Mouse (Mus musculus): ENCODE data around the gene Ppid. TPM values are rescaled to one million over a fixed set of nuclear protein-coding genes. Genes with fewer than 3 reads are reported as not detected.

Gene Ppid
- polyA plus RNA-seq (2015; fragmentation: Nextera tagmentation; extraction: Ambion mirVana), result 185 and 187 TPM in 2 replicates

DNA sequence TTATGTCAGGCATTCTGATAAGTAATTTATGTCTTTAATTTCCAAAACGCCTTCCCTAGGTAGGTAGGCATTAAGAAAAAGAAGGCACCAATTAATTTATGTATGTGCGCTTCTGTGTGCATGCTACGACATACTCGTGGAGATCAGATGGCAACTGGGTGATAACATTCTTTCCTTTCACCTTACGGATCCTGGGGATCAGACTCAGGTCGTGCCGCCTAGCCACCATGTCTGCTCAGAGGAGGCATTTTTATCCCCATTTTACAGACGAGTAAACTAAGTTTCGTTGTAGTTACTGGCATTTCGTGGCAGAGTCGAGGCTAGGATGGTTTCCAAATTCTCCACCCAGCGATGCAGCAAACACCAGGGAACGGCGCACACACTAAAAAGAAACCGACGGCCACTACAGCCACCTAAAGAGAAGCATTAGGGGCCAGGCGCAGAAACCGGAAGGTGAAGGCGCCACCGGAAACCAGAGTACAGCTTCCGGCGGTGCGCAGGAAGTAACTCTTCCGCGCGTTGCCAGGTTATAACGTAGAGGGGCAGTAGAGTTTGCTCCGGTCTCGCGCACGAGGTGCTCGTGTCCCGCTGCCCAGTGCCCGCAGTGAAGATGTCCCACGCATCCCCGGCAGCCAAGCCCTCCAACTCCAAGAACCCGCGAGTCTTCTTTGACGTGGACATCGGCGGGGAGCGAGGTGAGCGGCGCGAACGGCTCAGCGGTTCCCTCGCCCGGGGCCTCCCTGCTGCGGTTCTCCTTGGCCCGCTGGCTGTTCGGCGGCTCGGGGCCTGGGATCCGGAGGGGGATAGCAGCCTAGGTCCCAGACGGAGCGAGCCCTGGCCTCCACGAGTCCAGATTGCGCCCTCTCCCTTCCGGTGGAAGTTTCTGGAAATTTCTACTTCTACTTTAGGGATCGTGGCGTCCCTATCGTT, at the start of gene Ppid:
Gene Ppid (plus strand): TSS at position 480 of the 930 bp plus-strand sequence.
- Histone ChIP-seq H3K27me3 (no peaks in the 10 kb centered on the region), H3K9ac (peak within 1 kb of the TSS; percentile 94), H3K9me3 (no peaks in the 10 kb centered on the region), H3K4me1 (peaks cover 13% of the 10 kb centered on the region), H3K36me3 (peaks cover 22% of the 10 kb centered on the region), H3K27ac (peak within 1 kb of the TSS; percentile 87), H3K4me3 (peak within 1 kb of the TSS; percentile 91), H3K4me2 (peak within 1 kb of the TSS; percentile 77)
- WGBS, result 2% methylated on average over 63 of the region's 63 CpGs
- peak; percentile 70 for ATAC-seq (ENCODE audit: insufficient number of reproducible peaks, insufficient read depth, low FRiP score, low TSS enrichment, low read depth)

GRCm38 (mm10) chr3:79542585-79542984, 48.6 kb upstream of the Ppid start:
- Histone ChIP-seq H3K4me3 (no peak overlapping the region), H3K36me3 (no peaks in the 10 kb centered on the region), H3K27me3 (no peaks in the 10 kb centered on the region), H3K4me1 (0 out of 2 replicates have a peak, but pooled peaks cover 4% of the 10 kb centered on the region), H3K9me3 (no peaks in the 10 kb centered on the region), H3K27ac (no peak overlapping the region), H3K4me2 (no peak overlapping the region), H3K9ac (no peak overlapping the region)
- no peak for ATAC-seq (ENCODE audit: insufficient number of reproducible peaks, insufficient read depth, low FRiP score, low TSS enrichment, low read depth)
- WGBS, result 35% methylated on average over 6 of the region's 6 CpGs

GRCm38 (mm10) chr3:79548681-79549437, 42.3 kb upstream of the Ppid start:
- H3K9ac ChIP-seq, result no peak overlapping the region
- no peaks in the 10 kb centered on the region for H3K36me3 ChIP-seq
- no peaks in the 10 kb centered on the region for H3K9me3 ChIP-seq
- H3K27ac ChIP-seq, result no peak overlapping the region
- no peak for ATAC-seq (ENCODE audit: insufficient number of reproducible peaks, insufficient read depth, low FRiP score, low TSS enrichment, low read depth)
- H3K4me1 ChIP-seq, result no peaks in the 10 kb centered on the region
- H3K27me3 ChIP-seq, result no peaks in the 10 kb centered on the region
- H3K4me3 ChIP-seq, result no peak overlapping the region
- no peak overlapping the region for H3K4me2 ChIP-seq
- WGBS, result 81% methylated on average over 17 of the region's 17 CpGs

DNA sequence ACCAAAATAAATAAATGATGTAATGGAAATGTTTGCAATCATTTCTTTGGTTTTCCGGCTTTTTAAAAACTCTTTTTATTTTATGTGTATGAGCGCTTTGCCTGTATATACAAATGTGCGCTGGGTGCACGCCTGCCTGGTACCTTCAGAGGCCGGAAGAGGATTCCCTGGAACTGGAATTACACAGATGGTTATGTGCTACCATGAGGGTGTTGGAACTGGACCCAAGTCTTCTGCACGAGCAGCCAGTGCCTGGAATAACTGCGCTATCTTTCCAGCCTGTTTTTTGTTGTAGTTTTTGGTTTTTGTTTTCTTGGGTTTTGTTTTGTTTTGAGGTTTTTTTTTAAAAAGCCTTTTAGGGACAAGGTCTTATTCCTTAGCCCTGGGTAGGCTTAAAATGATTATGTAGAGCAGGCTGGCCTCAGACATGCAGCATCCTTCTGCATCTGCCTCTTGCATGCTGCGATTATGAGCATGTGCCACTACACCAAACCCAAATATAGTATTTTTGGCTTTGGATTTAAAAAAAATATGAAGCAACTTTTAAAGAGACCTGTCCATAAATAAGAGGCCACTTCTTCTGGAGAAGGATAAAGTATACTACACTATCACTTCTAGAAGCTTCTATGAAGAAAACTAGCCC, 41.3 kb upstream of the Ppid start:
- Histone ChIP-seq H3K9me3 (no peaks in the 10 kb centered on the region), H3K27ac (no peak overlapping the region), H3K9ac (no peak overlapping the region), H3K27me3 (no peaks in the 10 kb centered on the region), H3K4me1 (no peaks in the 10 kb centered on the region), H3K4me3 (no peak overlapping the region), H3K4me2 (no peak overlapping the region), H3K36me3 (no peaks in the 10 kb centered on the region)
- 92% methylated on average over 8 of the region's 8 CpGs for WGBS
- ATAC-seq (ENCODE audit: insufficient number of reproducible peaks, insufficient read depth, low FRiP score, low TSS enrichment, low read depth), result no peak

- Histone ChIP-seq H3K36me3 (no peaks in the 10 kb centered on the region), H3K4me1 (no peaks in the 10 kb centered on the region), H3K4me2 (no peak overlapping the region), H3K27ac (no peak overlapping the region), H3K9ac (no peak overlapping the region), H3K9me3 (no peaks in the 10 kb centered on the region), H3K27me3 (no peaks in the 10 kb centered on the region), H3K4me3 (no peak overlapping the region)
- 81% methylated on average over 10 of the region's 10 CpGs for WGBS
- no peak for ATAC-seq (ENCODE audit: insufficient number of reproducible peaks, insufficient read depth, low FRiP score, low TSS enrichment, low read depth)
Measured at GRCm38 (mm10) chr3:79551826-79552552, 39.2 kb upstream of the Ppid start.

GRCm38 (mm10) chr3:79553779-79554178, 37.4 kb upstream of the Ppid start:
- H3K27ac ChIP-seq, result no peak overlapping the region
- H3K4me3 ChIP-seq, result no peak overlapping the region
- ATAC-seq (ENCODE audit: insufficient number of reproducible peaks, insufficient read depth, low FRiP score, low TSS enrichment, low read depth), result no peak
- no peaks in the 10 kb centered on the region for H3K27me3 ChIP-seq
- 90% methylated on average over 3 of the region's 3 CpGs for WGBS
- no peaks in the 10 kb centered on the region for H3K4me1 ChIP-seq
- H3K4me2 ChIP-seq, result no peak overlapping the region
- no peaks in the 10 kb centered on the region for H3K9me3 ChIP-seq
- H3K9ac ChIP-seq, result no peak overlapping the region
- no peaks in the 10 kb centered on the region for H3K36me3 ChIP-seq

- WGBS, result 91% methylated on average over 6 of the region's 6 CpGs
- Histone ChIP-seq H3K4me2 (no peak overlapping the region), H3K9me3 (no peaks in the 10 kb centered on the region), H3K27me3 (no peaks in the 10 kb centered on the region), H3K36me3 (no peaks in the 10 kb centered on the region), H3K4me1 (no peaks in the 10 kb centered on the region), H3K9ac (no peak overlapping the region), H3K27ac (no peak overlapping the region), H3K4me3 (no peak overlapping the region)
- ATAC-seq (ENCODE audit: insufficient number of reproducible peaks, insufficient read depth, low FRiP score, low TSS enrichment, low read depth), result no peak
Measured at GRCm38 (mm10) chr3:79555061-79555460, 36.1 kb upstream of the Ppid start.

DNA sequence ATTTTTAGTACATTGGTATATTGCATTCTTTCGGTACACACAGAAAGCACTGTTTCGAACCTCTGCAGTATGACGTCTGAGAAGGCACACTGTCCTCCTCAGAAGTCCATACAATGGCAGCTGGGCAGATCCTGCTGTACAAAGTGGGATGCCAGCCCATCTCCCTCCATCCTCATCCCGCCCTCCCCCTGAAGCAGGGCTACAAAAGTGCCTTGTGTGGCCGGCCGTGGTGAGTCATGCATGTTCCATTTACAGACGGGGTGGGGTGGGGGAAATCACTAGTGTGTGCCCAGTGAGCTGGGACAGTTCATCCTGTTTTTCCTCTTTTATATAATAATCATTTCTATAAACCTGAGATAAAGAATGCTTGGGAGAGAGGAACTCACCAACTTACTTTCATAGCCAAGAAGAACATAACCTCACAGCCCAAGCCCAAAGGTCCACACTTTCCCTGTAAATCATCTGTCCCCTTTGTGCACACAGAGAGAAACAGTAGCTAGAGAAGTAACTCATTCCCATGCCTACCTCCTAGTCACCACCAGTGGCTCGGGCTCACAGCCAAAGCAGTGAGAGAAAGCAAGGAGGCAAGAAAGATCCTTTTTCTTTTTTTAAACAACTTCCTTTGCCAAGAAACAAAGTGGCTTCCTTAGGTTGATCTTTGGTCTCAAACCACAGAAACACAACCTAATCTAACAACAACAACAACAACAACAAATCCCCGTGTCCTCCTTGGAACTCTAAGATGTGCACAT, 31.9 kb upstream of the Ppid start:
- Histone ChIP-seq H3K4me2 (no peak overlapping the region), H3K27ac (no peak overlapping the region), H3K9ac (no peak overlapping the region), H3K4me1 (no peaks in the 10 kb centered on the region), H3K9me3 (no peaks in the 10 kb centered on the region), H3K27me3 (no peaks in the 10 kb centered on the region), H3K36me3 (no peaks in the 10 kb centered on the region), H3K4me3 (no peak overlapping the region)
- ATAC-seq (ENCODE audit: insufficient number of reproducible peaks, insufficient read depth, low FRiP score, low TSS enrichment, low read depth), result no peak
- 69% methylated on average over 9 of the region's 9 CpGs for WGBS

GRCm38 (mm10) chr3:79559773-79560045, 31.4 kb upstream of the Ppid start:
- no peaks in the 10 kb centered on the region for H3K4me1 ChIP-seq
- ATAC-seq (ENCODE audit: insufficient number of reproducible peaks, insufficient read depth, low FRiP score, low TSS enrichment, low read depth), result no peak
- H3K4me2 ChIP-seq, result no peak overlapping the region
- no peak overlapping the region for H3K27ac ChIP-seq
- H3K27me3 ChIP-seq, result no peaks in the 10 kb centered on the region
- WGBS, result 85% methylated on average over 5 of the region's 5 CpGs
- H3K9ac ChIP-seq, result no peak overlapping the region
- no peaks in the 10 kb centered on the region for H3K36me3 ChIP-seq
- no peaks in the 10 kb centered on the region for H3K9me3 ChIP-seq
- H3K4me3 ChIP-seq, result no peak overlapping the region

DNA sequence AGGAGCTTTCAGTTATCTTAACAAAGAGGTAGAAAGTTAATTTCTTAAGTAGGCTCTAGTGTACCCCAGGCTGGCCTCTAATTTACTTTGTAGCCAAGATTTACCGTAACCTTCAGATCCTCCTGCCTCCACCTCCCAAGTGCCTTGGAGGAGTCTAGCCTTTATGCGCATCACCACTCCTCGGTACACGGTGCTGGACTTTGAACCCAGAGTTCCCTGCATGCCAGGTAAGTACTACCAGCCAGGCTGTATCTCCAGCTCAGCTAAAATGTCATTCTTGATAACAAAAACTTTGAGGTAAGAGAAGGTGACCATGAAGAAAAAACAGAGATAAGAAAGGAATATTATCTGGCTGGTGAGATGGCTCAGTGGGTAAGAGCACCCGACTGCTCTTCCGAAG, 30.6 kb upstream of the Ppid start:
- Histone ChIP-seq H3K9me3 (no peaks in the 10 kb centered on the region), H3K4me3 (no peak overlapping the region), H3K4me2 (no peak overlapping the region), H3K9ac (no peak overlapping the region), H3K4me1 (no peaks in the 10 kb centered on the region), H3K36me3 (no peaks in the 10 kb centered on the region), H3K27me3 (no peaks in the 10 kb centered on the region), H3K27ac (no peak overlapping the region)
- 96% methylated on average over 6 of the region's 6 CpGs for WGBS
- ATAC-seq (ENCODE audit: insufficient number of reproducible peaks, insufficient read depth, low FRiP score, low TSS enrichment, low read depth), result no peak

Data from embryonic facial prominence, embryonic 13.5 days (tissue).